Mouse (Mus musculus) stomach, postnatal 0 days (tissue): ENCODE results near the gene Sptan1. TPM values are rescaled to one million over a fixed set of nuclear protein-coding genes. Genes with fewer than 3 reads are reported as not detected.
A peak's percentile ranks its signal among the peaks of the same experiment; 100 is the strongest.

Experiments used
- ATAC-seq: fragments of 200-750 bp; cut with Nextera tagmentation; 2 replicates; pipeline ENCODE4 v1.8.0; 2017; ENCODE audit not compliant: low FRiP score, low TSS enrichment
- DNase-seq: peaks from one replicate; pipeline ENCODE4 v3.0.0-alpha.2; 2016; ENCODE audit warnings: low spot score
- H3K27ac ChIP-seq: fragments of 300-500 bp; sonication (generic); replicated peaks from 2 replicates; pipeline ENCODE4 v1.5.1; 2014; ENCODE audit warnings: mild to moderate bottlenecking, control low read depth
- H3K27me3 ChIP-seq: fragments of 300-500 bp; sonication (generic); 2 replicates; pipeline ENCODE4 v1.6.1; 2014; ENCODE audit warnings: low read length; ENCODE audit not compliant: control insufficient read depth, insufficient read depth
- H3K36me3 ChIP-seq: fragments of 300-500 bp; sonication (generic); 2 replicates; pipeline ENCODE4 v1.6.1; 2014; ENCODE audit warnings: low read length, mixed read lengths; ENCODE audit not compliant: control insufficient read depth, insufficient read depth
- H3K4me1 ChIP-seq: fragments of 300-500 bp; sonication (generic); replicated peaks from 2 replicates; pipeline ENCODE4 v1.6.1; 2014; ENCODE audit warnings: antibody characterized with exemption; ENCODE audit not compliant: control insufficient read depth, insufficient read depth
- H3K4me2 ChIP-seq: fragments of 300-500 bp; sonication (generic); replicated peaks from 2 replicates; pipeline ENCODE4 v1.6.1; 2014; ENCODE audit warnings: low read depth, mild to moderate bottlenecking, control low read depth, moderate library complexity
- H3K4me3 ChIP-seq: fragments of 300-500 bp; sonication (generic); 2 replicates; pipeline ENCODE4 v1.5.1; 2014; ENCODE audit warnings: low read depth, low read length, control low read depth
- H3K9ac ChIP-seq: fragments of 300-500 bp; sonication (generic); 2 replicates; pipeline ENCODE4 v1.6.1; 2014; ENCODE audit warnings: mild to moderate bottlenecking, low read length, control low read depth, mixed read lengths
- H3K9me3 ChIP-seq: fragments of 300-500 bp; sonication (generic); 2 replicates; pipeline ENCODE4 v1.6.1; 2016; ENCODE audit warnings: low read length; ENCODE audit not compliant: control insufficient read depth
- CTCF ChIP-seq: IDR thresholded peaks from 2 replicates; pipeline ENCODE4 v1.5.1; 2016; ENCODE audit warnings: antibody characterized with exemption, low read depth, mild to moderate bottlenecking, moderate library complexity
- EP300 ChIP-seq: optimal IDR thresholded peaks from 2 replicates; pipeline ENCODE3; 2016; ENCODE audit warnings: antibody characterized with exemption
- WGBS: fragments of 180-500 bp; shearing (Covaris S2); extraction: QIAGEN DNeasy Blood & Tissue Kit; methylation state at CpG from one replicate; pipeline ENCODE4 v1.1.7; 2014; 5-methylcytosine and 5-hydroxymethylcytosine counted together
- polyA plus RNA-seq: library from polyadenylated mRNA; unstranded; fragments of >200 nt; fragmentation: Nextera tagmentation; extraction: Ambion mirVana; gene quantifications from 2 replicates; pipeline ENCODE4 v1.2.1, GENCODE M21; 2015

The Sptan1 gene
- polyA plus RNA-seq = 44.2 and 48.3 TPM in 2 replicates

GRCm38 (mm10) chr2:29965250-29965843, at the start of gene Sptan1:
TSS of gene Sptan1 (plus strand) at chr2:29965560.
- peak; percentile 99 for ATAC-seq
- WGBS = under 1% methylated on average over 66 of the region's 82 CpGs

GRCm38 (mm10) chr2:29917621-29918020, 47.7 kb upstream of the Sptan1 start:
- Histone ChIP-seq H3K27ac (no peak overlapping the region), H3K36me3 (peaks cover 44% of the 10 kb centered on the region)

More at GRCm38 (mm10) chr2:29965250-29965843, at the start of gene Sptan1:
- Histone ChIP-seq H3K36me3 (0 out of 2 replicates have a peak, but pooled peaks cover 4% of the 10 kb centered on the region), H3K4me3 (peak within 1 kb of the TSS; percentile 100), H3K27me3 (no peaks in the 10 kb centered on the region), H3K9me3 (no peaks in the 10 kb centered on the region), H3K4me1 (peaks cover 9% of the 10 kb centered on the region), H3K9ac (peak within 1 kb of the TSS; percentile 98), H3K4me2 (peak within 1 kb of the TSS; percentile 73), H3K27ac (peak within 1 kb of the TSS; percentile 95)
- DNase-seq = peak; percentile 99
- no peak for TF ChIP-seq EP300
- TF ChIP-seq CTCF = no peak

GRCm38 (mm10) chr2:29922011-29922410, 43.3 kb upstream of the Sptan1 start:
- Histone ChIP-seq H3K9ac (no peak overlapping the region), H3K27ac (no peak overlapping the region), H3K27me3 (no peaks in the 10 kb centered on the region), H3K36me3 (peaks cover 46% of the 10 kb centered on the region), H3K4me1 (no peaks in the 10 kb centered on the region), H3K4me3 (no peak overlapping the region), H3K4me2 (no peak overlapping the region), H3K9me3 (no peaks in the 10 kb centered on the region)
- 41% methylated on average over 11 of the region's 11 CpGs for WGBS
- no peak; the same call in 1 of the 2 replicates for ATAC-seq
- TF ChIP-seq CTCF (no peak), EP300 (no peak)
- DNase-seq = peak; percentile 36

More at GRCm38 (mm10) chr2:29917621-29918020, 47.7 kb upstream of the Sptan1 start:
- H3K27me3 ChIP-seq = no peaks in the 10 kb centered on the region
- WGBS = 89% methylated on average over 11 of the region's 11 CpGs
- H3K9ac ChIP-seq = no peak overlapping the region
- TF ChIP-seq EP300 (no peak), CTCF (no peak)
- H3K4me3 ChIP-seq = no peak overlapping the region
- DNase-seq = no peak
- no peak overlapping the region for H3K4me2 ChIP-seq
- H3K9me3 ChIP-seq = no peaks in the 10 kb centered on the region
- H3K4me1 ChIP-seq = no peaks in the 10 kb centered on the region
- ATAC-seq = no peak

GRCm38 (mm10) chr2:29926542-29926941, 38.8 kb upstream of the Sptan1 start:
- 82% methylated on average over 5 of the region's 5 CpGs for WGBS

GRCm38 (mm10) chr2:29930506-29930905, 34.9 kb upstream of the Sptan1 start:
- H3K9ac ChIP-seq = no peak overlapping the region
- no peak overlapping the region for H3K4me2 ChIP-seq
- H3K27ac ChIP-seq = 0 out of 2 replicates have a peak overlapping the region, but pooled peaks have one; percentile 14
- 84% methylated on average over 10 of the region's 10 CpGs for WGBS
- H3K4me3 ChIP-seq = no peak overlapping the region
- H3K4me1 ChIP-seq = no peaks in the 10 kb centered on the region
- DNase-seq (no peak), ATAC-seq (no peak)
- no peaks in the 10 kb centered on the region for H3K27me3 ChIP-seq
- no peaks in the 10 kb centered on the region for H3K9me3 ChIP-seq
- no peak for TF ChIP-seq CTCF
- no peak for TF ChIP-seq EP300
- peaks cover 20% of the 10 kb centered on the region for H3K36me3 ChIP-seq

More at GRCm38 (mm10) chr2:29926542-29926941, 38.8 kb upstream of the Sptan1 start:
- H3K4me1 ChIP-seq = no peaks in the 10 kb centered on the region
- H3K4me2 ChIP-seq = no peak overlapping the region
- no peak overlapping the region for H3K4me3 ChIP-seq
- no peak overlapping the region for H3K27ac ChIP-seq
- TF ChIP-seq EP300 (no peak), CTCF (no peak)
- no peaks in the 10 kb centered on the region for H3K27me3 ChIP-seq
- no peaks in the 10 kb centered on the region for H3K9me3 ChIP-seq
- H3K9ac ChIP-seq = no peak overlapping the region
- no peak for ATAC-seq
- no peak for DNase-seq
- H3K36me3 ChIP-seq = peaks cover 42% of the 10 kb centered on the region

- Histone ChIP-seq H3K27ac (no peak overlapping the region), H3K9ac (no peak overlapping the region), H3K9me3 (no peaks in the 10 kb centered on the region), H3K4me2 (no peak overlapping the region), H3K4me3 (no peak overlapping the region), H3K36me3 (peaks cover 14% of the 10 kb centered on the region), H3K27me3 (no peaks in the 10 kb centered on the region), H3K4me1 (peaks cover 4% of the 10 kb centered on the region; the same call in 1 of the 2 replicates)
- no peak for TF ChIP-seq CTCF
- ATAC-seq = no peak
- WGBS = 82% methylated on average over 6 of the region's 6 CpGs
- peak; percentile 30 for DNase-seq
Measured at GRCm38 (mm10) chr2:29931194-29931593, 34.2 kb upstream of the Sptan1 start.
